Mouse (Mus musculus) liver, embryonic 15.5 days (tissue): ENCODE data around the gene Crabp2. TPM values are rescaled to one million over a fixed set of nuclear protein-coding genes. Genes with fewer than 3 reads are reported as not detected.

ENCODE experiments used
- ATAC-seq: fragments of 200-750 bp; cut with Nextera tagmentation; 2 replicates; pipeline ENCODE4 v1.8.0; 2017; ENCODE audit warnings: moderate number of reproducible peaks, mild to moderate bottlenecking, moderate library complexity; ENCODE audit not compliant: insufficient read depth
- H3K27ac ChIP-seq: fragments of 300-500 bp; sonication (generic); replicated peaks from 2 replicates; pipeline ENCODE4 v1.5.1; 2015; ENCODE audit warnings: mild to moderate bottlenecking, inconsistent platforms
- H3K27me3 ChIP-seq: fragments of 300-500 bp; sonication (generic); 2 replicates; pipeline ENCODE4 v1.6.1; 2015; ENCODE audit warnings: mild to moderate bottlenecking, inconsistent platforms
- H3K36me3 ChIP-seq: fragments of 300-500 bp; sonication (generic); replicated peaks from 2 replicates; pipeline ENCODE4 v1.6.1; 2015; ENCODE audit warnings: moderate library complexity, mild to moderate bottlenecking, inconsistent platforms
- H3K4me1 ChIP-seq: fragments of 300-500 bp; sonication (generic); replicated peaks from 2 replicates; pipeline ENCODE4 v1.6.1; 2015; ENCODE audit warnings: inconsistent platforms
- H3K4me2 ChIP-seq: fragments of 300-500 bp; sonication (generic); 2 replicates; pipeline ENCODE4 v1.6.1; 2015; ENCODE audit warnings: moderate library complexity, mild to moderate bottlenecking, inconsistent platforms
- H3K4me3 ChIP-seq: fragments of 300-500 bp; sonication (generic); replicated peaks from 2 replicates; pipeline ENCODE4 v1.5.1; 2015; ENCODE audit warnings: mild to moderate bottlenecking, inconsistent platforms
- H3K9ac ChIP-seq: fragments of 300-500 bp; sonication (generic); 2 replicates; pipeline ENCODE4 v1.6.1; 2015; ENCODE audit warnings: moderate library complexity, mild to moderate bottlenecking, inconsistent platforms
- H3K9me3 ChIP-seq: fragments of 300-500 bp; sonication (generic); replicated peaks from 2 replicates; pipeline ENCODE4 v1.6.1; 2016; ENCODE audit warnings: inconsistent platforms
- WGBS: fragments of 180-500 bp; shearing (Covaris S2); methylation state at CpG from one replicate; pipeline ENCODE4 v1.1.7; 2015; ENCODE audit warnings: mixed read lengths; ENCODE audit not compliant: insufficient replicate concordance; 5-methylcytosine and 5-hydroxymethylcytosine counted together
- polyA plus RNA-seq: library from polyadenylated mRNA; unstranded; fragments of >200 nt; fragmentation: Nextera tagmentation; extraction: Ambion mirVana; gene quantifications from 2 replicates; pipeline ENCODE4 v1.2.1, GENCODE M21; 2015

Crabp2 gene
- polyA plus RNA-seq, 1 experiment from 2014 or later: 0.31 TPM

DNA sequence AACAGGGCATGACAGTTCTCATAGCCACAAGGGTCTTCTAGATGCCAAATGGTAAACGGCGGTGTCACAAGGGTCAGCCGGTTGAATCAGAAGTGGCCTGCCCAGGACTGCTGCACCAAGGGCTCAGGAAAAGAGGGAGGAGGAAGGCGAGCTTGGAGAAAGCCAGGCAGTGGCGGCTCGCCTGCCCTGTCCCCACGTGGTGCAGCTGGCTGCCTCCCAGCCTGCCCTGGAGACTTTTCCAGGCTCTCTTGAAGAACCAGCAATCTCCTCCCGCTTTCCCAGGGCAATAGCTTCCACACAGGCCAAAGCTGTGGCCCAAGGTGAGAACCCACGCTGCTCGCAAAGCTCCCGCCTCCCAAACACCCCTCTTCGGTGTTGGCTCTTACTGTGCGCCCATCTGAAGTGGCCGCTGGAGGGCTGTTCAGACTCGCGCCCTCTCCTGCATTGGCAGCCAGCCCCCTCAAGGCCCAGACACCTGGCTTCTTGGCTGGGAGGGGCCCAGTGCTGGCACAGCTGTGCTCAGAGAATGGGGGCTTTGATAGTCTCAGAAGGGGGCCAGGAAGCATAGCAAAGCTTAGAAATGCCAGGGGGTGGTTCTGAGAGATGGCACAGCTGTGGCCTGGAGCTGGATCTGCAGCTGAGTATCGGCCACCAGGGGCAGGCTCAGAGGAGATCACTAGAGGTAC lies 54.0 kb downstream of the Crabp2 start:
- 5% methylated on average over 17 of the region's 17 CpGs for WGBS
- H3K27me3 ChIP-seq: peaks cover 79% of the 10 kb centered on the region
- H3K4me2 ChIP-seq: no peak overlapping the region
- no peak overlapping the region for H3K27ac ChIP-seq
- H3K9ac ChIP-seq: no peak overlapping the region
- no peaks in the 10 kb centered on the region for H3K4me1 ChIP-seq
- no peaks in the 10 kb centered on the region for H3K9me3 ChIP-seq
- no peaks in the 10 kb centered on the region for H3K36me3 ChIP-seq
- H3K4me3 ChIP-seq: no peak overlapping the region
- no peak for ATAC-seq

Other genes with a start within 250 kb of the Crabp2 start
- gene Lrrc71, start 200.0 kb upstream of the Crabp2 start, polyA plus RNA-seq: 0.15 and 0.18 TPM in 2 replicates
- 0.20 and 0.26 TPM in 2 replicates for gene Ntrk1, start 153.5 kb upstream of the Crabp2 start, polyA plus RNA-seq
- 0.01 TPM in 1 of 2 replicates, not detected in the other for gene Insrr, start 151.7 kb upstream of the Crabp2 start, polyA plus RNA-seq
- 5.7 and 6.5 TPM in 2 replicates for gene Pear1, start 124.4 kb upstream of the Crabp2 start, polyA plus RNA-seq
- 0.18 TPM in 2 replicates for gene Sh2d2a, start 101.9 kb upstream of the Crabp2 start, polyA plus RNA-seq
- gene Prcc, start 63.1 kb upstream of the Crabp2 start, polyA plus RNA-seq: 6.5 TPM in 2 replicates
- 213 and 216 TPM in 2 replicates for gene Hdgf, start 42.3 kb upstream of the Crabp2 start, polyA plus RNA-seq
- 30.7 and 33.5 TPM in 2 replicates for gene Mrpl24, start 29.2 kb upstream of the Crabp2 start, polyA plus RNA-seq
- gene Isg20l2, start 18.4 kb upstream of the Crabp2 start, polyA plus RNA-seq: 21.0 and 22.9 TPM in 2 replicates
- gene Rrnad1, start 17.9 kb upstream of the Crabp2 start, polyA plus RNA-seq: 5.6 and 6.3 TPM in 2 replicates
- gene Nes, start 22.4 kb downstream of the Crabp2 start, polyA plus RNA-seq: 2.2 and 2.3 TPM in 2 replicates
- gene Bcan, start 51.6 kb downstream of the Crabp2 start, polyA plus RNA-seq: 0.10 TPM in 1 of 2 replicates, not detected in the other
- gene Hapln2, start 78.9 kb downstream of the Crabp2 start, polyA plus RNA-seq: not detected in 2 replicates
- gene Gpatch4, start 94.4 kb downstream of the Crabp2 start, polyA plus RNA-seq: 14.3 and 18.1 TPM in 2 replicates
- 75.0 and 81.5 TPM in 2 replicates for gene Naxe, start 109.8 kb downstream of the Crabp2 start, polyA plus RNA-seq
- gene Ttc24, start 129.6 kb downstream of the Crabp2 start, polyA plus RNA-seq: not detected in 2 replicates
- 7.3 and 8.0 TPM in 2 replicates for gene Iqgap3, start 133.3 kb downstream of the Crabp2 start, polyA plus RNA-seq
- 6.8 and 7.1 TPM in 2 replicates for gene Mef2d, start 193.7 kb downstream of the Crabp2 start, polyA plus RNA-seq